Mouse (Mus musculus): Measurements from ENCODE around the gene Phip.

Gene Phip

DNA sequence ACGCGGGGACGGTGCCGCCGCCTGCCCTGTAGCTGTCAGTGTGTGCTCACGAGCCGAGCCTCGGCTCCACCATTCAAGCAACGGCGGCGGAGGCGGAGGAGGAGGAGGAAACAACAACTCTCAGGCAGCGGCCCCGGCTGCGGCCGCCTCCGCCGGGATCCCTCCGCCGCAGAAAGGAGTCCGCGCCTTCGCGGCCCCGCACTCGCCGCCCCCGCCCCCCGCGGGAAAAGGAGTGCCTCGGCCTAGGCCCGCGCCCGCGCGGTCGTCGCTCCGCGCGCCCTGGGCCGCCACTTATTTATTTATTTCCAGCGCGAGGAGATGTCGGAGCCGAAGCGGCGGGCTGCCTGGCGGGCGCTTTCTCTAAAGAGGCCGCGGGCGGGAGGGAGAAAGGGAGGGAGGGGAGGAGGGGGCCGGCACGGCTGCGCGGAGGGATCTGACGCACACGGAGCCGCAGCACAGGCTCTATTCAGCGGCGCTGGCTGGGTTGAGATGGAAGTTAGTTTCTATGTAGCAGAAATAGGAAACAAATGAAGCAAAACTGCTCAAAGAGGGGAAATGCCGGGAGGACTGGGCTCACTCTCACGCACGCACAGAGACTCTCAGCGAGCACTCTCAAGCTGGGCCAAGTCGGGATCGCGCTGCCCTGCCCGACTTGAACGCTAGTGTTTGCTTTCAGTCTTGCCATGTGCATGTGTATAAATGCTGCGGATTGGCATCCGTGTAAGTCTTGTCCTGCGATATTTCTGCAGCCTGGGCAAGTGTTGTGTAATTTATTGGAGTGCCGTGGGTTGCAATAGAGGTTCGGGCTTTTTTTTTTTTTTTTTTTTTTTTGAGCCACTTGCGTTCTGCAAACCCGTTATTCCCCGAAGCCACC is at the start of gene Phip:
Phip (minus strand) TSS at position 175 of the 874 bp plus-strand sequence.
- DNase-seq: peak; percentile 97

- DNase-seq: no peak
Observed at GRCm38 (mm10) chr9:83023724-83024123, 48.4 kb upstream of the Phip start.

DNA sequence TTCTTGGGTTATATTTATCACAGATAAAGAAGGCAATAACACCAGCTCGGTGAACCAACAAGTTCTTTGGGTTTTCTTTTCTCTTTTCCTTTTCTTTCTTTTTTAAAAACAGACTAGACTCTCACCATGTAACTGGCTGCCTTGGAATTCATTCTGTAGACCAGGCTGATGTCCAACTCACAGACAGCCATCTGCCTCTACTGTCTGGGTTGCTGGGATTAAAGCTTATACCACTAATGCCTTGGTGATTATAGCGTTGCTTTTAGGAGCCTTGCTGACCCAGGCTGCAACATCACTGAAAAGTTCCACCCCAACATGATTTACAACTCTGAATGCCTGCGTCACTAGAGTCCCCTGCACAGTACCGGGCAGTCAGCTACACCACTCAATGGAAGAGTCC is 39.2 kb upstream of the Phip start:
- no peak for DNase-seq

GRCm38 (mm10) chr9:83008306-83008705 is 33.0 kb upstream of the Phip start:
- DNase-seq: no peak

- DNase-seq: no peak
Observed at GRCm38 (mm10) chr9:83001342-83001741, 26.0 kb upstream of the Phip start.

- DNase-seq: no peak
Observed at GRCm38 (mm10) chr9:82997765-82998500, 22.6 kb upstream of the Phip start.

- DNase-seq: peak; percentile 36
Observed at GRCm38 (mm10) chr9:82976936-82977335, 1.6 kb upstream of the Phip start.

DNA sequence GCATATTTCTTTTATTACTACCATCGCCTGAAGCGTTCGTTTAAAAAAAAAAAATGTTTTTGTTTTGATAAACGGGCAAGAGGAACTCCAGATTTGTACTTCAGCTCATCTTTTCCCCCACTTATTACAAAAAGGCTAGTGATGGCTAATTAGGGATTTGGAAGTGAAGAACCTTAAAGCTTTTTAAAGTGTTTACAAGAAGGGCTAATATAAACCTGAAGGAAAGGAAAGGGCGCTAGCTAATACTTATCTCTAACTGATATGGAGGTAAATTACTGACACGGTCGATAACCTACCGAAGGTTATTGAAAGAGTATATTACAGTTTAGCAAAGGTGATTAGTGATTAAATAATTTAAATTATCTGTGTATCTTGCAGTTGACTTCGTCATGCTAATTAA is 903 bp upstream of the Phip start:
- no peak for DNase-seq

DNA sequence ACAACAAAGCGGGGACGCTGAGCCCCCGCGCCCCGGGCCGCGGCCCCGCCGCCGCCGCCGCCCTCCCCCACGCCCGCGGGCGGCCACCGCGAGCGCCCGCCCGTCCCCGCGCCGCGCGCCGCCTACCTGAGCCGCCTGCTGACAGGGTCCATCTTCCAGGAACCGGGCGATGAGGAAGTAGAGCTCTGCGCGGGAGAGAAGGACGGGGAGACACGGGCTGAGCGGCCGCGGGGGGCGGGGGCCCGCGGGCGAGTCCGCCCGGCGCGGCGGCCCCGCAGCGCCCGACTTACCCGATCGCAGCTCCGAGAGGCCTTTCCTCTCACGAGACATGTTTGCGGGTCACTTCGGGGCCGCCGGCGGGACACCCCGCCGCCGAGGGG is 364 bp downstream of the Phip start:
- no peak for DNase-seq

GRCm38 (mm10) chr9:82974187-82974861 is 992 bp downstream of the Phip start:
- DNase-seq: peak; percentile 83

GRCm38 (mm10) chr9:82973321-82973892 is 1.9 kb downstream of the Phip start:
- no peak for DNase-seq

DNA sequence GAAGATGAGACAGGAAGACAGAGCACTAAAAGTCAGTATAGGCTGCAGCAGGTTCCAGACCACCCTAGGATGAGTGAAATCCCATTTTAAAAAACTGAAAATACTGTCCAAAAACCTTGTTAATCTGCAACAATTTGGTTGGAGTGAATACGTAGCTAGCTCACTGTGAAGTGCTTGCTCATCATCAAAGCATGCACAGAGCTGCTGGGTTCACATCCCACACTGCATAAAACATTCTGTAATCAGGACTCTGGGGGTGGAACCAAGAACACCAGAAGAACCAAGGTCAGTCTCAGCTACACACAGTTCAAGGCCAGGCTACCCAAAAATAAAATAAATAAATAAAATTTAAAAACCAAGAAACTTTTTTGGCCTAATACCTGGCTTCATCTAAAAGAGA is 3.9 kb downstream of the Phip start:
- DNase-seq: no peak

GRCm38 (mm10) chr9:82967076-82967621 is 8.2 kb downstream of the Phip start:
- DNase-seq: no peak

DNA sequence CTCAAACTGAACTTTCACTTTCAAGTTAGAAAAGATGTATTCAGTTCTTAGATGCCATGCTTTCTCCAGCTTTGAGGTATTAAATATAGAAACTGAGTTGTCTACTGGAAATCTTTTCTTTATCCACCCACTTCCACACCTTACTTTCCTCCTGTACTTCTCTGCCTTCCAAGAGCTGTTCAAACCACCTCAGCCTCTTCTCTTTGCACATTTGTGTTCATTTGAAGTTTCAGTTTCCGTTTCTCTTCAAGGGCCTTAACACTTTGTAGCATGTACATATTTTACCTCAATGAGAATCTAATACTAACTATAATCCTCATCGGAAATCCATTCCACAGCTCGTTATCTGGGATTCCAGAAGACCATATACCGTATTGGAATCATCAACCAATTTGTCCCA is 11.3 kb downstream of the Phip start:
- DNase-seq: no peak

DNA sequence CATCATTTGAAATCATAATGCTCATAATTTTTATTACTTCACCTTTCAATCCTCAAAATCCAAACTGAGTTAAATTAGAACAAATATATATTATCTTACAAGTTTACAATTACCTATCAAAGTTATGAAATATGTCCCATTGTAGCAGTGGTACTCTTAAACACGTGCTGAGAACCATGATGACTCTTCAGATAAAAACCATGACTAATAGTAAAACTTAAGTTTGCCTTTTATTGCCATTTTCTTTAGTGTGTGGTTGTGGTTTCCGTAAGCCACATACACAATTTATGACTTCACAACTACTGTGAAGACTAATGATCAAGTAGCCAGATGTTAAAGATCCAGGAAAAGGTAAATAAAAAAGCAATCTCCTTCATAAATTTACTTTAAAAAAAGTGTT is 14.0 kb downstream of the Phip start:
- no peak for DNase-seq

DNA sequence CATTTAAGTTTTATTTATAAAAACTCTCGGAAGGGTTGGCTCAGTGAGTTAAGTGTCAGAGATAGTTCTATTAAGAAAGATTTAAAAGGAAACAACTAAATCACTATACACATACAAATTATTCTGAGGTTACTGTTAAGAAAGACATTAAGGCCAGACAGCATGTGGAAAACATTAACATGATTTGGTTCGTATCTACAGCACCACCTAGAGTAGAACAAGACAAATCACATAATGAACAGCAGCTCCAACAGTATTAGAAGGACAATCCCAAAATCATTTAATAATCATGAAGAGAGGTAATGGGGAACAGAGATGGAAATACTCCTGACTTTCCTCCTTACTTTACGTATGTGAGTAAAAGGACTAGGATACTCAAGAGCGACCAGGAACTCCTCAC is 20.0 kb downstream of the Phip start:
- no peak for DNase-seq

DNA sequence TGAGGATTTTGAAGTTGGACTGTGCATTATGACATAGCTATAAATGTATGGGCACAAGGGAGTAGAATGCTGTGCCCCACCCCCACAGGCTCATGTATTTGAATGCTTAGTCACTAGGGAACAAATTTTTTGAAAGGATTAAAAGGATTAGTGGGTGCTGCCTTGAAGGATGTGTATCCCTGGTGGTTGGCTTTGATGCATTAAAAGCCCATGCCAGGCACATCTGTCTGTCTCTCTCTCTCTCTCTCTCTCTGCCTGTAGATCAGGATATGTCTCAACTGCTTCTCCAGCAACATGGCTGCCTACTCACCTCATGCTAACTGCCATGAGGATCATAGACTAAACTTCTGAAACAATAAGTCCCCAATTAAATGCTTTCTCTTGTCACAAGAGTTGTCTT is 23.0 kb downstream of the Phip start:
- DNase-seq: no peak

GRCm38 (mm10) chr9:82951435-82952004 is 23.8 kb downstream of the Phip start:
- no peak for DNase-seq

- no peak for DNase-seq
Observed at GRCm38 (mm10) chr9:82907246-82907645, 68.1 kb downstream of the Phip start.

DNA sequence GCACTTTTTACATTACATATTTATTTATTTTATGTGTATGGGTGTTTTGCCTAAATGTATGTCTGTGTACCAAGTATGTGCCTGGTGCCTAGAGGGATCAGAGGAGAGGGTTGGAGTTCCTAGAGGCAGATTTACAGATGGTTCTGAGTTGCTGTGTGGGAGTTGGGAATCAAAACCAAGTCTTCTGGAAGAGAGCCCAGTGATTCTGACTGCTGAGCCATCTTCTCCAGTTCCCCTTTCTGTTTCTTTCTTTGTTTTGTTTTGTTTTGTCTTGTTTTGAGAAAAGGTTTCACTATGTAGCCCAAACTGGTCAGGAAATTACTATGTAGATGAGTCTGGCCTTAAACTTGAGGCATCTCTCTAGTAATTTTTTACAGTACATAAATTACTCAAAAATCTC is 86.7 kb downstream of the Phip start:
- DNase-seq: no peak

GRCm38 (mm10) chr9:82884177-82884576 is 91.1 kb downstream of the Phip start:
- no peak for DNase-seq

GRCm38 (mm10) chr9:82877078-82877477 is 98.2 kb downstream of the Phip start:
- DNase-seq: no peak

- DNase-seq: no peak
Observed at GRCm38 (mm10) chr9:82867698-82868097, 107.6 kb downstream of the Phip start.
